Mouse (Mus musculus): ENCODE results near the gene Snx18. TPM values are rescaled to one million over a fixed set of nuclear protein-coding genes. Genes with fewer than 3 reads are reported as not detected.

The Snx18 gene
- polyA plus RNA-seq, 1 experiment from 2014 or later, result 25.2 TPM

DNA sequence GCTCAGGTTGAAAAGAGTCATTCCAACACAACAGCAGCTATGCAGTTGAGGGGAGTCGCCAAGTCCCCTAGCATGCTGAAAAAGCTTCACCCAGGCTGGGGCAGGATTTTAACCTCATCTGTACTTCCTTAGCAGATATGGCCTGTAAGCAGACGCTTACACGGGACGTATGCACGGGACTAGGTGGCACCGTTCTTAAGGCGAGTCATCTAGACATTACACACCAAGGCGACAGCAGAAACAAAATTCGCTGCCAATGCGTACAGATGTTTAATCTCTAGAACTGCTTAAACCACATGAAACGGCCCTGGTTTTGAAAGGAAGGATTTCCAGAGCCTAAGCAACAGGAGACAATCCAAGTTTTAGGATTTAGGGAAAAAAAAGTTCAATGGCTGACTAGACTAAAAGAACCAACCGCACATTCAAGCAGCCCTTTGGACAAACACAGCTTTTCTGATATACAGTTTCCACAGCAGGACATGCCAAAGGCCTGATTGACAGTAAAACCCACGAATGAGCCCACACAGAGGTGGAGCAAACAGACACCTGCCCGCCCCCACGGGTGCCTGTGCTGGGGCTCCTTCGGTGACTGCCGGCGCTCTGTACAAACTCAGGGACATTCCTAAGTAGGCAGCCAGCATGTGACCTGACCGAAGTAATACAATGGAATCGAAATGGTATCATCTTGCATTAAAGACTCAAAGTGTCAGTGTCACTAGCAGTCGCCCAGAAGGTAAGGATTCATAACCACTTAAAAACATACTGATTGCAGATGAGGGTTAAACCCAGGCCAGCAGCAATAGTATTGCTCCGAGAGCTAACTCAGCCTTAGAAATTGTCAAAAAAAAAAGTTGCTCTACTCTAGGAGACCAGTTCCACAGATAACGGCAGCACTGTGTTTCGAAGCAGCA lies 3.5 kb downstream of the Snx18 start:
- Histone ChIP-seq H3K4me2 (peak overlapping the region; percentile 84), H3K27me3 (no peaks in the 10 kb centered on the region), H3K9me3 (no peaks in the 10 kb centered on the region), H3K27ac (peak overlapping the region; percentile 65), H3K9ac (peak overlapping the region; percentile 24; the same call in 1 of the 2 replicates), H3K4me3 (peak overlapping the region; percentile 84), H3K4me1 (peaks cover 60% of the 10 kb centered on the region), H3K36me3 (0 out of 2 replicates have a peak, but pooled peaks cover 6% of the 10 kb centered on the region)
- 10% methylated on average over 24 of the region's 24 CpGs for WGBS
- 0 out of 2 replicates have a peak, but pooled peaks have one; percentile 33 for ATAC-seq (ENCODE audit: insufficient number of reproducible peaks, low FRiP score, low TSS enrichment, low read depth)

DNA sequence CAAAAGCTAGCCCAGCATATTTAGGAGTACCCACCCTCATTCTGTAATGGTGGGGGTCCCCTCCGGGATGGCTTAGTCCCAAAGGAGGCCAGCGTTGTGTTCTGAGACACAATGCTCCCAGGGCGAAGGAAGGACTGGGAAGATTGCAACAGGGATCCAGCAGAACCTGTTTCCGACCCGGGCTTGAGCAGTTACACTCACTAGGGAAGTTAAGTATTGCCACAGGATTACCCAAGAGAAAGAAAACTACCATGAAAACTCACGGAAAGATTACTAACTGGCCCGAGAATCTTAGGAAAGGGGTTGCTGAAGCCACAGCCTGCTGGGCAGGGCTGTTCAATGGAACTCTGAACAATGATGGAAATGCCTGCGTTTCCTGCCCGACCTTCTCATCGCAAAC lies 4.5 kb downstream of the Snx18 start:
- 0 out of 2 replicates have a peak overlapping the region, but pooled peaks have one; percentile 7 for H3K9ac ChIP-seq
- WGBS, result 41% methylated on average over 10 of the region's 10 CpGs

DNA sequence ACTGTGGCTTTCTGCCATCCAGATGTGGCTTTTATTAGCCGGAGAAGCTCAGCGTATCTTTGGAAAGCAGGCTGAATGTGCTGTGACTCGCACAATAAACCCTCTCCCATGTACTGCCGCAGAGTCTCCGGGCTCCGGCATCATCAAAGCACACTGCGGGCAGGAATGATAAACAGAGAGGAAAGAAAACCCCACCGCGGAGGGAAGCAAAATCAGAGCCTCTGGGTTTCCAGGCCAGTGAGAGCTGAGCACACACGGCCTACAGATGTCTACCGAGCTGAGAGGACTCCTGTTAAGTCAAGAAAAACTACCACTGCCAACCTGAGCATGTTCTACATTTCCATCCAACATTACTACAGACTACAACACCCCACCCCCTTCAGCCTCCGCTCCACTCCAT lies 5.0 kb downstream of the Snx18 start:
- Histone ChIP-seq H3K27me3 (no peaks in the 10 kb centered on the region), H3K4me1 (peaks cover 69% of the 10 kb centered on the region), H3K4me2 (peak overlapping the region; percentile 84), H3K36me3 (0 out of 2 replicates have a peak, but pooled peaks cover 6% of the 10 kb centered on the region), H3K27ac (peak overlapping the region; percentile 28), H3K4me3 (peak overlapping the region; percentile 84), H3K9ac (no peak overlapping the region), H3K9me3 (no peaks in the 10 kb centered on the region)
- ATAC-seq (ENCODE audit: insufficient number of reproducible peaks, low FRiP score, low TSS enrichment, low read depth), result no peak
- 8% methylated on average over 12 of the region's 12 CpGs for WGBS

More for the DNA sequence above, 4.5 kb downstream of the Snx18 start:
- Histone ChIP-seq H3K4me3 (peak overlapping the region; percentile 84), H3K27me3 (no peaks in the 10 kb centered on the region), H3K9me3 (no peaks in the 10 kb centered on the region), H3K36me3 (0 out of 2 replicates have a peak, but pooled peaks cover 6% of the 10 kb centered on the region), H3K27ac (0 out of 2 replicates have a peak overlapping the region, but pooled peaks have one; percentile 28), H3K4me1 (peaks cover 66% of the 10 kb centered on the region), H3K4me2 (peak overlapping the region; percentile 84)
- no peak for ATAC-seq (ENCODE audit: insufficient number of reproducible peaks, low FRiP score, low TSS enrichment, low read depth)

DNA sequence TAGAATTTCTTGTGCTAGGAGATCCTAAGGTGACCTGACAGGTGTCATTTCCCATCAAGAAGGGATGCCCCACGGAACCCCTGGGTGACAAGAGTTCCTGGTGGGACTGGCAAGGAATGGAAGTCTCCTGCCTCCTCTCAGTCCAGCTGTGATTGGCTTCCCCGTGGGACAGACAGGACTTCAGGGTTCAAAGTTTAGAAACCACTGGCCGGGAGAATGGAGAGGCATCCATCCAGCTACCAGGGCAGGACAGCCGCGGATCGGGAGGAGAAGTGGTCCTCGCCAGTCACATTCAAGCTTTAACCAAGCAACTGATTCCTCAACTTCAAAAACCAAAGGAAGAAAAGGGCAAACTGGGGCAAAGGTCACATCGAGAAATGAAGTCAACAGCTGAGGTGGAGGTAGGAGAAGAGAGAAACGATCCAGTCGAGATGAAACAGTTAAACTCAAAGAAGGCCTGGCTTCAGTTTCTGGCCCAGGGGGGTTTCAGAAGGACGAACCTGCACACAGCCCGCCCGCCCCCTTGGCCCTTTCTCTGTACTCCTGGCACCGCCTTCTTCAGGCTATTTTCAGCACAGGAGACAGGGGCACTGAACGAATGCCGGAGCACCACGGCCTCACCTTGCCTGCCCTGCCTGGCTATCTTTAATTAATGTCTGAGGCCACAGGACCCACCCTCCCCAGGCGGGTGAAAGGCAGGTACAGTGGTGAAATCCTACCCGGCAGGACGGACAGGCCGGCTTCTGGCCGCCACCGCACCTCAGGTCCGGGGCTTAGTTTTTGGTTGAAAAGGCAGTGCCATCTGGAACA lies 6.0 kb downstream of the Snx18 start:
- 46% methylated on average over 24 of the region's 24 CpGs for WGBS
- H3K4me2 ChIP-seq, result peak overlapping the region; percentile 84
- H3K27me3 ChIP-seq, result no peaks in the 10 kb centered on the region
- H3K4me3 ChIP-seq, result peak overlapping the region; percentile 84
- H3K36me3 ChIP-seq, result 0 out of 2 replicates have a peak, but pooled peaks cover 6% of the 10 kb centered on the region
- H3K9ac ChIP-seq, result 0 out of 2 replicates have a peak overlapping the region, but pooled peaks have one; percentile 23
- H3K4me1 ChIP-seq, result peaks cover 72% of the 10 kb centered on the region
- no peak for ATAC-seq (ENCODE audit: insufficient number of reproducible peaks, low FRiP score, low TSS enrichment, low read depth)
- no peaks in the 10 kb centered on the region for H3K9me3 ChIP-seq
- peak overlapping the region; percentile 28 for H3K27ac ChIP-seq

DNA sequence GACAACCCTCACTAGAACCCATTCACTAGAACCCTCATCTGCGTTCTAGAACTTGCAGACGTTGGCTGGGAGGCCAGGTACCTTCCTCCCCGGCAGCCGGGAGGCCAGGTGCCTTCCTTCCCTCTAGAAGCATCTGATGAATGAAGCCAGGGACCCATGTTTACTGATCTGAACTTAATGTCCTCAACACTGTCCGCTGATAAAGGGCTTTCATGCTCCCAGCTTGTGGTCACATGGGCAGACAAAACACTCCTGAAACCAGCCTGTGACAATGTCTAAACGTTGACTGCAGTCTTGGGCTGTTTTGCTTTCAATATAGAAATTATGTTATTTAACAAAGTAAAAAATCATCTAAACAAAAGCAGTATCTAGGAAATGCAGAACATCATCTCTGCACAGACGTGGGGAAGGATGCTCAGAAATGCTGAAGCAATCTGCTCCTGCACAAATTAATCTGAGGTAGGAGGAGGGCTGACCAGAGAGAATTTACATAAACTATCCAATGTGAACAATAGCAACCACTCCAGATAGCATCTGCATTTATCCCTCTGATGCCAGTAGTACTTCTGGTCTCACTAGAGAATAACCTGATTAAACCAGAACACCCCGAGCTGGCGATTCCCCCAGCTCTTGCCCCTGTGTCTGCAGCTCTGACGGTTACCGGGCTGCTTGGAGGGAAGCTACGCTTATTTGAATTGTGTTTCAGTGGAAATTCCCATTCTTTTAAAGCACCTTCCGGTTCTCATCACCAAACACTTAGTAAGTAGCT lies 7.4 kb downstream of the Snx18 start:
- Histone ChIP-seq H3K4me2 (no peak overlapping the region), H3K9me3 (no peaks in the 10 kb centered on the region), H3K4me3 (no peak overlapping the region), H3K4me1 (peaks cover 72% of the 10 kb centered on the region), H3K27ac (no peak overlapping the region), H3K36me3 (0 out of 2 replicates have a peak, but pooled peaks cover 6% of the 10 kb centered on the region), H3K9ac (no peak overlapping the region), H3K27me3 (no peaks in the 10 kb centered on the region)
- no peak for ATAC-seq (ENCODE audit: insufficient number of reproducible peaks, low FRiP score, low TSS enrichment, low read depth)
- WGBS, result 82% methylated on average over 13 of the region's 13 CpGs

DNA sequence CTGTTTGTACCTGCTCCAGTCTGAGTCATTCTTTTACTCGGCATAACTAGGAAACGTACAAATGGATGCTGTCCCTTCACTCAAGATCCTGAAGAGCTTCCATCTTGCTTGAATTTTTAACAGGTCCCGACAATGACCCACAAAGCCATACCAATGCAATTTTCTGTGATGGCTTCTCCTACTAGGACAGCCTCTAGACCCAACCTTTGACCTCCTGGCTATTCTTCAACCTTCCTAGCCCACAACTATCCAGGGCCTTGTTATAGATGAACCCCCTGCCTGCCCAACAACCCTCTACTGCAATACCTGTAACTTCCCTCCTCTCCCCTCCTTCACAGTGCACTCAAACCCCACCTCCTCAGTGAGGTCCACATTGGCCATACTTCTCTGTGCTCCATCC lies 8.9 kb downstream of the Snx18 start:
- no peaks in the 10 kb centered on the region for H3K9me3 ChIP-seq
- no peak overlapping the region for H3K27ac ChIP-seq
- no peak overlapping the region for H3K4me3 ChIP-seq
- peaks cover 78% of the 10 kb centered on the region for H3K4me1 ChIP-seq
- 0 out of 2 replicates have a peak, but pooled peaks cover 6% of the 10 kb centered on the region for H3K36me3 ChIP-seq
- H3K27me3 ChIP-seq, result no peaks in the 10 kb centered on the region
- no peak overlapping the region for H3K9ac ChIP-seq
- H3K4me2 ChIP-seq, result no peak overlapping the region
- no peak; the same call in 1 of the 2 replicates for ATAC-seq (ENCODE audit: insufficient number of reproducible peaks, low FRiP score, low TSS enrichment, low read depth)
- WGBS, result 84% methylated on average over 3 of the region's 3 CpGs

DNA sequence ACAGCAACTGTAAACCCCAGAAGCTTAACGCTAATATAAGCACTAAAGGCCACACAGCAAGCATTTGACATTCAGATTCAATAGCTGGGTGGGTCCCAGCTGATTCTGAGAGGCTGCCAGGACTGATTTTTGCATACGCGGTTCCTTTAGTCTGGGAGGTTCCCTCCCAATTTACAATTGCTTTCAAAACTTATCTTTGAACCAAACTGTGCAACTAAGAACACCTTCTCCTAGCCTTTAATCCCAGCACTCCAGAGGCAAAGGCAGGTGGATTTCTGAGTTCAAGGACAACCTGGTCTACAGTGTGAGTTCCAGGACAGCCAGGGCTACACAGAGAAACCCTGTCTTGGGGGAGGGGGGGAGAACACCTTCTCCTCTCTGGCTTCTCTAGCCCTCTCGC lies 10.5 kb downstream of the Snx18 start:
- Histone ChIP-seq H3K36me3 (0 out of 2 replicates have a peak, but pooled peaks cover 6% of the 10 kb centered on the region), H3K4me2 (no peak overlapping the region), H3K27ac (no peak overlapping the region), H3K4me1 (peaks cover 80% of the 10 kb centered on the region), H3K9me3 (no peaks in the 10 kb centered on the region), H3K4me3 (no peak overlapping the region), H3K9ac (no peak overlapping the region), H3K27me3 (no peaks in the 10 kb centered on the region)
- 55% methylated on average over 4 of the region's 4 CpGs for WGBS
- ATAC-seq (ENCODE audit: insufficient number of reproducible peaks, low FRiP score, low TSS enrichment, low read depth), result no peak

DNA sequence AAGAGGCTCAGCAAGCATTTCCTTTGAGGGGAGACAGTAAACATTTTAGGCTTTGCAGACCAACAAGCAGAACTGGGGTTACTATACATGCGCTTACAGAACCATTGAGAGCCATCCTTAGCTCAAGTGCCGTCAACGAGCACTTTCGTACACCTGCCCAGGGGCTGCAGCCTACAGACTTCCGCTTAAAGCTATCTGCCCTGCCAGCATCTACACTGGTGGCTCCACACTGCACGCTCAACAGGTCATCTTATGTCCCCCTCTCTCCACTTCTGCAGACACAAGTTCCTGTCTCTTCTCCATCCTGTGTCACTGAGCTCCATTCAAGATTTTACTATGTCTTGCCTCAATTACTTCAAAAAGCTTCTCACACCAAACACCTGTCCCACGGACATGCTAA lies 11.0 kb downstream of the Snx18 start:
- Histone ChIP-seq H3K4me1 (peaks cover 79% of the 10 kb centered on the region), H3K27ac (no peak overlapping the region), H3K27me3 (no peaks in the 10 kb centered on the region), H3K4me2 (no peak overlapping the region), H3K4me3 (no peak overlapping the region), H3K9ac (no peak overlapping the region), H3K9me3 (no peaks in the 10 kb centered on the region), H3K36me3 (0 out of 2 replicates have a peak, but pooled peaks cover 6% of the 10 kb centered on the region)
- no peak for ATAC-seq (ENCODE audit: insufficient number of reproducible peaks, low FRiP score, low TSS enrichment, low read depth)
- WGBS, result 86% methylated on average over 7 of the region's 7 CpGs

DNA sequence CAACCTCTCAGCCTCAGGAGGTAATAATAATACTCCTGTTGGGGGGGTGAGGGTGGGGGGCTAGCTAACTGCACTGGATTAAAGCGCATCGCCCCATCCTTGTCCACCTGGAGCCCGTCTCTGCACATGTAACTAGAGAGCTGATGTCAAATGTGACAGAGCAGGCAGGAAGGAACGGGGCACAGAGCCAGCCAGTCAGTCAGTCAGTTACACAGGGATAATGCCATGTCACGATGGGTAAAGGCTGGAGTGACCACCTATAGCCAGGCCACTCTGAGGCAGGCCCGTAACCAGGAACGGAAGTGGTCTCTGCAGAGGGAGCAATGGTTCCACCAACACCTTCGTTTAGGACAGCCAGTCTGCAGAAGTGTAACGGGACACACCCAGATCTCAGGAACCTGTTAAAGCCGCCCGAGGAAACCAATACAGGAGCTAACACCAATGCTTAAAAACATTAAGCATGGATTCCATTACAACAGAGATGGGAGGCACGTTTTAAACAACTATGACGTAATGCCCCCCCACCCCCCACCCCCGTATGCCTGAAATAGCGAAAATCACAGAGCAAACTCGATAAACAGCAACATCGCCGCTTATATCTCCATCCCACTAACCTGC lies 11.5 kb downstream of the Snx18 start:
- WGBS, result 79% methylated on average over 18 of the region's 18 CpGs
- Histone ChIP-seq H3K27me3 (no peaks in the 10 kb centered on the region), H3K9me3 (no peaks in the 10 kb centered on the region), H3K4me2 (no peak overlapping the region), H3K4me1 (peaks cover 76% of the 10 kb centered on the region), H3K9ac (no peak overlapping the region), H3K4me3 (no peak overlapping the region), H3K27ac (no peak overlapping the region), H3K36me3 (0 out of 2 replicates have a peak, but pooled peaks cover 3% of the 10 kb centered on the region)
- no peak for ATAC-seq (ENCODE audit: insufficient number of reproducible peaks, low FRiP score, low TSS enrichment, low read depth)

DNA sequence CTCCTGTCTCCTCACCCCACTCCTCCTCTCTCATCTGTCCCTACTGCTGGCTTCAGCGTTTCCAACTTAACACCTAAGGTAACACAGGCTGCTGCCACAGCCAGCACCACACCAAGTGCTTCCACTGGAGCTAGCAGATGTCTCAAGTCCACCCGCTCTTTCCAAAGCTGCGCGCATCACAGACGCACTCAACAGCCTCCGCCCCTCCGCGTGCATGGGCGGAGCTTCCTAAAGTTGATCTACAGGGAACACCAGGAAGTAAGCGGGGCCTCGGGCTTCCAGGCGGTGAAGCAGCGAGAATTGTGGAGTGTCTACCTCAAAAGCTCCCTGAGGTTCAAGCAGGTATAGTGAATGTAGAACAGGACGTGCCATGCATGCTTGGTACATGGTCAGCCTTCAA lies 12.2 kb downstream of the Snx18 start:
- Histone ChIP-seq H3K4me2 (no peak overlapping the region), H3K4me1 (peaks cover 72% of the 10 kb centered on the region), H3K4me3 (no peak overlapping the region), H3K27ac (no peak overlapping the region), H3K27me3 (no peaks in the 10 kb centered on the region), H3K9me3 (no peaks in the 10 kb centered on the region), H3K9ac (no peak overlapping the region), H3K36me3 (0 out of 2 replicates have a peak, but pooled peaks cover 3% of the 10 kb centered on the region)
- WGBS, result 86% methylated on average over 14 of the region's 14 CpGs
- ATAC-seq (ENCODE audit: insufficient number of reproducible peaks, low FRiP score, low TSS enrichment, low read depth), result no peak

DNA sequence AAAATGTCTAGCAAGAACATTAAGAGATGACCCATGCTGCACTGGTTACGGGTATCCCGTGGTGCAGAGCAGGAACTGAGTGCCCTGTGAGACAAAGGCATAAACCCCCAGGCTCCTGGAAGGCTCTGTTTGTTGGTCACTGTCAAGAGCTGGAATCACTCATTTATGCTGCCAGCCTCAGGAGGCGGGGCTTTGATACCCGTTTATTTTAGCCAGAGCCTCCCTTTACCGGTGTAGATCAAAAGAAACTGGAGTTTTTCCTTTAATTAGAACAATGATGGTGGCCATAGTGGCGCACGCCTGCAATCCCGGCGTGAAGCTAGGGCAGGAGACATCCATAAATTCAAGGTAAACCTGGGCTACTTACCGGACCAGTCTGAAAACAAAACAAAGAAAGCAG lies 12.7 kb downstream of the Snx18 start:
- H3K9ac ChIP-seq, result no peak overlapping the region
- H3K27me3 ChIP-seq, result no peaks in the 10 kb centered on the region
- H3K36me3 ChIP-seq, result 0 out of 2 replicates have a peak, but pooled peaks cover 3% of the 10 kb centered on the region
- no peak for ATAC-seq (ENCODE audit: insufficient number of reproducible peaks, low FRiP score, low TSS enrichment, low read depth)
- no peak overlapping the region for H3K4me3 ChIP-seq
- 83% methylated on average over 10 of the region's 10 CpGs for WGBS
- no peak overlapping the region for H3K4me2 ChIP-seq
- H3K9me3 ChIP-seq, result no peaks in the 10 kb centered on the region
- peaks cover 73% of the 10 kb centered on the region for H3K4me1 ChIP-seq
- no peak overlapping the region for H3K27ac ChIP-seq

Data from limb, embryonic 15.5 days (tissue).